Mouse (Mus musculus): ENCODE data around the gene Ak6.

DNA sequence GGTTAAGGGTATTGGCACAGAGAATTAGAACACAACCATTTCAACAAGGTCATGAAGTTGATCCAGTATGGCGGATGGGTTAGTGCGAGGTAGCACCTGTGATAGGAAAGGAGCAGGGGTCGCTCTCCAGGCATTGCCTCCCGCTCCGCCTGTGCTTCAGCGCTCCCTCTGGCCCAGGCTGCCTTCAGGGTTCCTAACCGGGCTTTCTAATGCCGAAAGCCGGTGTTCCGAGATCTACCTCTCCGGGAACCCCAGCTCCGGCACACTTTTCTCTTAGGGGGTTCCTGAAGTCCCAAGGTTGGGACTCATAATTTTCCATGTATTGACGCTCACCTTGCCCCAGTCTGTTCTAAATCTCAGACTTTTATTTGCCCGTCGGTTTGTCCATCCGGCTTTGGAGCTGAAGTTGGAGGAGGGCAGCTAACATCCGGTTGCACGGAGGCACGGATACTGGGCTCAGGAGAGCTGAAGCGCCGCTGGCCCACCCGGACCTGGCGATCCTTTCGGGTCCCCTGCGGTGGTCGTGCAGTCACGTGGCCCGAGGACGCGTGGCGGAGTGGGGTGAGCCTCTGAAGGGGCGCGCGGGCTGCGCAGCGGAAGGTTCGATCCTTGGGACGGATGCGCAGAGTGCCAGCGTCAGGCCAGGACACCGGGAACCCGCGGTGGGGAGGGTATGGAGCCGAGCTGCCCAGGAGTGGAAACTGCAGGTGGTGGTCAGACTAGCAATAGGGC, 18.7 kb downstream of the Ak6 start, which contains the start of gene Ccdc125:
- TF ChIP-seq POLR2A (IDR thresholded peaks at IDR 0.05; ENCODE audit: insufficient read length, low read depth): no peak
- no peak for TF ChIP-seq CEBPB (IDR thresholded peaks at IDR 0.05; ENCODE audit: insufficient read depth, poor library complexity, severe bottlenecking)
- no peak for TF ChIP-seq E2F4 (IDR thresholded peaks at IDR 0.05; ENCODE audit: insufficient read depth)
- TF ChIP-seq USF1 (IDR thresholded peaks at IDR 0.05; ENCODE audit: low read depth): no peak
- TF ChIP-seq MAX (IDR thresholded peaks at IDR 0.05; ENCODE audit: low read depth): no peak
- no peak for TF ChIP-seq POLR2AphosphoS2 (IDR thresholded peaks at IDR 0.05; ENCODE audit: insufficient read length, low read depth)
- TF ChIP-seq MYOG (IDR thresholded peaks at IDR 0.05; ENCODE audit: control insufficient read depth in 1 of 3, insufficient read depth in 1 of 3, insufficient read length in 2 of 3, low read depth in 2 of 3): no peak

Measured in myocyte (in vitro differentiated cells).